Mouse (Mus musculus): ENCODE measurements around the gene Hsd3b7. TPM values are rescaled to one million over a fixed set of nuclear protein-coding genes. Genes with fewer than 3 reads are reported as not detected.

Hsd3b7 gene
- 49.1 and 66.2 TPM in 2 replicates for total RNA-seq (2021)
- long read RNA-seq, transcript Hsd3b7-206 (6 exons, 1,899 nt): minor isoform, 12 of 481 reads
- long read RNA-seq, transcript Hsd3b7-201 (7 exons, 1,828 nt): major isoform, 330 of 481 reads
- long read RNA-seq, transcript Hsd3b7-210 (5 exons, 2,286 nt): minor isoform, 14 of 481 reads
- long read RNA-seq, partial matches to known transcripts: 80 of 481 reads
- long read RNA-seq, other reads (novel, unspliced or antisense): 41 of 481 reads

- DNase-seq: peak; percentile 95
These were observed at the start of gene Hsd3b7 for GRCm38 (mm10) chr7:127800435-127801009. Gene Hsd3b7, plus strand, starts transcription at chr7:127800604.

GRCm38 (mm10) chr7:127751619-127752018 lies 48.8 kb upstream of the Hsd3b7 start:
- DNase-seq: no peak

GRCm38 (mm10) chr7:127752069-127752468 lies 48.3 kb upstream of the Hsd3b7 start:
- DNase-seq: no peak

GRCm38 (mm10) chr7:127753158-127753557 lies 47.2 kb upstream of the Hsd3b7 start:
- DNase-seq: no peak

GRCm38 (mm10) chr7:127753741-127754140 lies 46.7 kb upstream of the Hsd3b7 start:
- DNase-seq: no peak

- no peak for DNase-seq
These were observed 40.7 kb upstream of the Hsd3b7 start for GRCm38 (mm10) chr7:127759716-127760115.

- DNase-seq: no peak
These were observed 39.9 kb upstream of the Hsd3b7 start for GRCm38 (mm10) chr7:127760478-127760877.

GRCm38 (mm10) chr7:127761026-127761425 lies 39.4 kb upstream of the Hsd3b7 start:
- DNase-seq: peak; percentile 67

- no peak for DNase-seq
These were observed 36.8 kb upstream of the Hsd3b7 start for GRCm38 (mm10) chr7:127763642-127764041.

- no peak for DNase-seq
These were observed 34.6 kb upstream of the Hsd3b7 start for GRCm38 (mm10) chr7:127765756-127766155.

GRCm38 (mm10) chr7:127766851-127767609 lies 33.4 kb upstream of the Hsd3b7 start:
- no peak for DNase-seq

- DNase-seq: no peak
These were observed 32.6 kb upstream of the Hsd3b7 start for GRCm38 (mm10) chr7:127767671-127768345.

- DNase-seq: no peak
These were observed 31.9 kb upstream of the Hsd3b7 start for GRCm38 (mm10) chr7:127768346-127768996.

- DNase-seq: peak; percentile 91
These were observed 31.3 kb upstream of the Hsd3b7 start for GRCm38 (mm10) chr7:127768997-127769593.

- DNase-seq: peak; percentile 90
These were observed 30.8 kb upstream of the Hsd3b7 start, which contains the start of gene Orai3 for GRCm38 (mm10) chr7:127769651-127770038. Gene Orai3, plus strand, starts transcription at chr7:127769815.

- no peak for DNase-seq
These were observed 30.1 kb upstream of the Hsd3b7 start for GRCm38 (mm10) chr7:127770039-127770905.

GRCm38 (mm10) chr7:127771262-127771661 lies 29.1 kb upstream of the Hsd3b7 start:
- DNase-seq: no peak

- DNase-seq: no peak
These were observed 28.3 kb upstream of the Hsd3b7 start for GRCm38 (mm10) chr7:127772080-127772479.

- no peak for DNase-seq
These were observed 27.8 kb upstream of the Hsd3b7 start for GRCm38 (mm10) chr7:127772557-127772956.

- peak; percentile 77 for DNase-seq
These were observed 26.6 kb upstream of the Hsd3b7 start for GRCm38 (mm10) chr7:127773664-127774384.
